Mouse (Mus musculus): ENCODE results near the gene Slc25a47. TPM values are rescaled to one million over a fixed set of nuclear protein-coding genes. Genes with fewer than 3 reads are reported as not detected.

The Slc25a47 gene
- polyA plus RNA-seq (2012; rRNA removed), result 7.7 and 8.0 TPM in 2 replicates

DNA sequence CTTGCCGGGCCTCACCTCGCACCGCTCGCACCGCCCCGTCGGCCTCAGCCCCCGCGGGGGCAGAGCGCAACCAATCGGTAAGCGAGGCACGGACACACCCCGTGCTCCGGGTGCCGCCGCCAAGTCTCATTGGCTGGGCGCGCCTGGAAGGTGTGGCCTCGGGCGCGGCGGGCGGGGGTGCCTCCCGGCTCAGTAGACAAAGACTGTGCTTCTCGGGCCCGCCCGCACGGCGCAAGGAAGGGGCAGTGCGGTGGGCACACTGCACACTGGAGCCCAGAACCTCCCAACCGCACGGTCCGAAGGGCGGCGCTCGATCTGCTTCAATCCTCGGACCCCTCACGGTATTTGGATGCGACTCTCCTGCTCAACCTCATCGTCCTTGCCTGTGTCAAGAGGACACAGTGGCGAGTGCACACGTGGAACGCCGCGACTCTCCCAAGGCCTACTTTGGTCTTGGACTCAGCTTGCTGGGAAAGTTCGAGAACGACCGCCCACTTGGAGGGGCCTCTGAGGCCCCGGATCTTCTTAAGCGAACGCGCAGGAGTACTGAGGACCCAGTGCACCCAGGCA lies at the start of gene Slc25a47, which contains the start of gene Slc25a29:
Gene Slc25a47 (plus strand): TSS at position 207 of the 570 bp plus-strand sequence.
Gene Slc25a29 (minus strand): TSS at position 44 of the 570 bp plus-strand sequence.
- DNase-seq (ENCODE audit: low read depth, low spot score), result peak; percentile 80
- under 1% methylated on average over 53 of the region's 53 CpGs for WGBS

DNA sequence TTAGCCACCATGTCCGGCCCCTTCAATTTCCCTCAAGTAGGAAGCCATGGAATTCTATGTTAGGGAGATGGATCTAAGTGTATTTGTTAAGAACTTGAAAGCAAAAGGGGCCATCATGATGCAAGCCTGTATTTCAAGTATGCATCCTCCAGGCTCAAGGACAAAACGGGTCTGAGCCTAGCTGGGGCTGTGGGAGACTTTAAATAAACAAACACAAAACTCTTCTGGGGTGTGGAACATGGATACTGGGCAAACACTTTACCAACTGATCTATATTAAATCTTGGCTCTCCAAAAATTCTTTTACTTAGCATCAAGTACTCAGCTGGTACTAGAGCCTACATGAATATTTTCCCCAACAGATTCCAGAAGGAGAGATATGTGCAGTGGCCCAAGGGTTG lies 48.5 kb upstream of the Slc25a47 start:
- WGBS, result 85% methylated on average over 2 of the region's 2 CpGs
- DNase-seq (ENCODE audit: low read depth, low spot score), result no peak

DNA sequence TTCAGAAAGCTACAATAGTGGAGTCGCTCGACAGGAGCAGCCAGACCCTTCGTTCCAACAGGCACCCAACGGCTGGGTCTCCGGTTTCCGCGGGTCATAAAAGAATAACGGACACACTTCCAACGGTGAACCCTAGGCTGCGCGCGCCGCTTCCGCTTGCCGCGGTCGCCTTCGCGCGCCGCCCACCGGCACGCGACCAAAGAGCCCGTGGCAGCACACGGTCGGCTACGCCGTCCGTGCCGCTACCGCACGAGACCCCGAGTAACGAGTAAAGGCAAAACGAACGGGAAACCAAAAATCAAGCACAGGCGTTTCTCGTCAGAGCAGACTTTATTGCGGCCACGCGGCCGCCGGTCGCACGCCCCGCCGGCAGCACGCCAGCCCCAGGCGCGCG lies 43.7 kb upstream of the Slc25a47 start:
- no peak for DNase-seq (ENCODE audit: low read depth, low spot score)
- WGBS, result under 1% methylated on average over 52 of the region's 52 CpGs

DNA sequence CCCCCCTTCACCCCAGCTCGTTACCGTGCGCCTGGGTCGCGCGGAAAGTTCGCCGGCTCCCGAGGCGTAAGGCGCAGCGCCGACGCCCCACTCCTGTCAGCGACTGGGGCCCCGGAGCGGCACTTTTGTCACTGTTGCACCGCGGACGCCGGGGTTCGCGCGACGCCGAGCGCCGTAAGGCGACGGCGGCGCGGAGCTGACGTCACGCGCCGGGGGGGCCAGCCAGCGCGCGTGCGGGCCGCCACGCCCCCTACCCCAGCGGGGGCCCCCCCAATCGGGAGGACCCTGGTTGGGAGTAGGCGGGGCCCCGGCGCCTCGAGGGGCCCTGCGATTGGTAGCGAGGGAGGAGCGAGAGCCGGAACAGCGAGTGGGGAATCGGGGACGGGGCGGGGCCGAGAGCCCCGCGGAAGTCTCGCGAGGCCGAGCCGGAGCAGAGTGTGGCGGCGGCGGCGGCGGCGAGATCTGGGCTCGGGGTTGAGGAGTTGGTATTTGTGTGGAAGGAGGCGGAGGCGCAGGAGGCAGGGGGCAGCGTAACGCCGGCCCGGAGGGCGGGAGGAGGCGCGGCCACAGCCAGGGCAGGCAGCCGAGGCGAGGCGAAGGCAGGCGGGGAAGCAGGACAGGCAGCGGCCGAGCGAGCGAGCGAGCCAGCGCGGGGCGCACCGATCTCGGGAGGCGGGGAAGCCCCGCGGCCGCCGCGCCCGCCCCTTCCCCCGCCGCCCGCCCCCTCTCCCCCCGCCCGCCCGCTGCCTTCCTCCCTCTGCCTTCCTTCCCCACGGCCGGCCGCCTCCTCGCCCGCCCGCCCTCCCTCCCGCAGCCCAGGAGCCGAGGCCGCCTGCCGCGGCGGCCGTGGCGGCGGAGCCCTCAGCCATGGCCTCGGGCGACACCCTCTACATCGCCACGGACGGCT lies 43.0 kb upstream of the Slc25a47 start, which contains the start of gene Yy1:
Gene Yy1 (plus strand): TSS at position 428 of the 907 bp plus-strand sequence.
- WGBS, result under 1% methylated on average over 94 of the region's 127 CpGs
- peak; percentile 68 for DNase-seq (ENCODE audit: low read depth, low spot score)

DNA sequence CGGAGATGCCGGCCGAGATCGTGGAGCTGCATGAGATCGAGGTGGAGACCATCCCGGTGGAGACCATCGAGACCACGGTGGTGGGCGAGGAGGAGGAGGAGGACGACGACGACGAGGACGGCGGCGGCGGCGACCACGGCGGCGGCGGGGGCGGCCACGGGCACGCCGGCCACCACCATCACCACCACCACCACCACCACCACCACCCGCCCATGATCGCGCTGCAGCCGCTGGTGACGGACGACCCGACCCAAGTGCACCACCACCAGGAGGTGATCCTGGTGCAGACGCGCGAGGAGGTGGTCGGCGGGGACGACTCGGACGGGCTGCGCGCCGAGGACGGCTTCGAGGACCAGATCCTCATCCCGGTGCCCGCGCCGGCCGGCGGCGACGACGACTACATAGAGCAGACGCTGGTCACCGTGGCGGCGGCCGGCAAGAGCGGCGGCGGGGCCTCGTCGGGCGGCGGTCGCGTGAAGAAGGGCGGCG lies 42.3 kb upstream of the Slc25a47 start:
- DNase-seq (ENCODE audit: low read depth, low spot score), result no peak
- 1% methylated on average over 69 of the region's 71 CpGs for WGBS

DNA sequence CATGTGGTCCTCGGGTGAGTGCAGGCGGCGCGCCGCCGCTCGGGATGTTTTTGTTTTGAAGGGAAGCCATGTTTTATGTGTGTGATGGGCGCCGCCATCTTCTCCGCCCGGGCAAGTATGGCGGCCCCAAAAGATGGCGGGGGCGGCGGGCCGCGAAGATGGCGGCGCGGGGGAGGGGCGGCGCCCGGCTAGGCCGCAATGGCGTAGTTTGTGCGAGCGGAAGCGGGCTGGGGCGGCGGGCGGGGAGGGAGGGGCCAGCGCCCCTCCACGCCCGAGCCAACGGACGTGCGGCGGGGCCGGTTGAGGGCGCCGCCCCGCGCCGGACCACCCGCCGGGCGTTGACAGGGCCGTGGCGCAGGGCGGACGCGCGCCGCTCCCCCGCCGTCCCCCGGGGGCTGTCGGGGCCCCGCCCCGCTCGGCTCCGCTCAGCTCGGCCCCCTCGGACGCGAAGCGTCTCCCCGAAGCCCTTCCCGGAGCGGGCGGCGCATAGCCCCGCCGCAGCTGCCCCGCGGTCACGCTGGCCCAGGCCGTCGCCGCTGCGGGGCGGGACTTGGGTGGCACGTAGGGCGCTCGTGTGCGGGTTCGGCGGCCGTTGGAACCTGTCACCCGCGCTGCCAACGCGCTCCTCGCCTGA lies 41.7 kb upstream of the Slc25a47 start:
- WGBS, result under 1% methylated on average over 84 of the region's 94 CpGs
- DNase-seq (ENCODE audit: low read depth, low spot score), result no peak

DNA sequence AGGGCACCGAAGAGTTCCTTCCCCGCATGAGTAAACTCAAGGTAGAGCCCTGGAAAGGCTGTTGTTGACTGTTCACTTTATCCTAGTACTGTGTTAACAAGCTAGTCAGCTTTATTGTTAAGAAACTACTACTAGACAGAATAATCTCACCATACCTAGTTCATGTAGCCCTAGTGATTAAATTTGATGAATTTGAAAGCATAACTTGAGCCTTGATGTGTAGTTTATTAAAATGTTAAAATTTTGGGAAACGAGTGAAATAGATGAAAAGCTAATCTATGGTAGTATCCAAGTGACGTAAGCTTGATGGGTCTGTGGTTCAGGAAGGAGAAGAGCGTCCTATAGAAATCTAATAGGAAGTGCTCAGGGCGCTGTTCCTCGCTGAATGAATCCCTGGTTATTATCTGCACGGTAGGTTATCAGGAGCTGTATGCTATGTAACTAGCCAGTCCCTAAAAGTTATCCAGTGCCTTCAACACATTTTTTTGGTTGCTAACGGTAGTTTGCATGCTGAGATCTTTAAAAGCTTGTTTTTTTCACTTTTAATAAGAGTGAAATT lies 40.8 kb upstream of the Slc25a47 start:
- DNase-seq (ENCODE audit: low read depth, low spot score), result no peak
- WGBS, result 4% methylated on average over 9 of the region's 9 CpGs

DNA sequence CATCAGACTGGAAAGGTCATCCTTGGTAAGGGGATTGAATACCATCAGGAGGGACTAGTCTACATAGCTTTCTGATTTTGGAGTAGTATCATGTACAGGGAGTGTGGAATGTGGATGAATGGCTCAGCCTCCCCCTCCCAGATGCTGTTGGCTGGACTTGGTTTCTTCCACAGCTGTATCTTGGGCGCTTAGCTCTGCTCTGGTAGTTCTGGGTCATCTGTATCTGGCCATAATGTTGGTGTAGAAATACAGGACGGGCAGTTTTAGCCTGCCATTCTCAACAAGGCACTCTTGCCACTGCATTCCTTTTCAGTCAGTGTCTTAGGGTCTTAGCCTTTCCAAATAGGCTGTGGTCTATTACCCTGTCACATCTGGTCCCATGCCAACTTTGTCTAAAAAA lies 34.2 kb upstream of the Slc25a47 start:
- 61% methylated on average over 2 of the region's 2 CpGs for WGBS

DNA sequence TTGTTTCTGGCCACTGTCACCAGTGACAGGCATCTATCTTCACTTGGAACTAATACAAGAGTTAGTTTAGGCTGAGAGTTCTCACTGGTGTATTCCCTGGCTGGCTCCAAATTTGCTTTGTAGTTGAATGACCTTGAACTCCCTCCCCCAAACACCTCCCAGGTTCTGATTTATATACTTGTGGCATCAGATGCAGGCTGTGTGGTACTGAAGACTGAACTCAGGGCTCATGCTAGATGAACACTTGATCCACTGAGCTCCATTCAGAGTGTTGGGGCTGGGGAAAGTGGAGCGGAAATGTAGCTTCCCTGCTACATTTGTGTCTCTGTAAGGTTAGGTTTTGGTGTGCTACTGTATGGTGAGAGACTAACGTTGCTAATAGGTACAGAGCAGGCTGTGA lies 31.5 kb upstream of the Slc25a47 start:
- WGBS, result 77% methylated on average over 2 of the region's 2 CpGs
- DNase-seq (ENCODE audit: low read depth, low spot score), result no peak

More for the DNA sequence above, 34.2 kb upstream of the Slc25a47 start:
- DNase-seq (ENCODE audit: low read depth, low spot score), result no peak

DNA sequence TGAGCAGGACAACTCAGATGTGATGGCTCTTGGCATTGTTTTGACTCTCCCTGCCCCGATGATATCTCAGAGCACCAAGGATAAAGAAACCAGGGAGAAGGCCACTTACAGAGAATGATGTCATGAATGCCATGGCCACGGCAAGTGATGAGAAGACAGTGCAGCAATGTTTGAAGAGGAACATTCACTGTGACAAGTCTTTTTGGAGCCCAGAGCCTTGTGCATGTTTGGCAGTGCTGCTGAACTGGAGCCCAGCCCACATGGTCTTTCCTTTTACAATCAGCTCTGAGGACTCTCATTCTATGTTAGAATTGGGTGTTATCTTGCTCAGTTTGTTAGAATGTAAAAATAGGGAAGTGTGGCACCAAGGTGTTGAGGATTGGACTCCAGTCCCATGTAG lies 27.4 kb upstream of the Slc25a47 start:
- 50% methylated on average over 2 of the region's 2 CpGs for WGBS
- no peak for DNase-seq (ENCODE audit: low read depth, low spot score)

DNA sequence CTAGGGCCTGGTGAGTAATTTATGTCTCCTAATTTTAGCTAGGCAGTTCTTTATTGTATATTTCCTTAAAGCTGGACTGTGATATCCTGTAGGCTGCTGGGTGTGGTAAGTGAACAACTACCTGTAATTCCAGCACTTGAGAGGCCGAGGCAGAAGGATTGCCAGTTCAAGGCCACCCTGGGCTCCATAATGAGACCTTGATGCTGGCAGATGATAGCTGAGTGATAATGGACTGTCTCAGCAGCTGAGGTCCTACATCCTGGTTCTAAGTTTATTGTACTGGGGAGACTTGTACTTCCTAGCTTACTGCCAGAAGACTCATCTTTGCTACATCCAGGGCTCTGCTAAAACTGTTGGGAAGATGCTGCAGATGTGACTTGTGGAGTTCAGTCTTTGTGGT lies 26.1 kb upstream of the Slc25a47 start:
- WGBS, result 28% methylated on average over 1 of the region's 1 CpGs
- no peak for DNase-seq (ENCODE audit: low read depth, low spot score)

DNA sequence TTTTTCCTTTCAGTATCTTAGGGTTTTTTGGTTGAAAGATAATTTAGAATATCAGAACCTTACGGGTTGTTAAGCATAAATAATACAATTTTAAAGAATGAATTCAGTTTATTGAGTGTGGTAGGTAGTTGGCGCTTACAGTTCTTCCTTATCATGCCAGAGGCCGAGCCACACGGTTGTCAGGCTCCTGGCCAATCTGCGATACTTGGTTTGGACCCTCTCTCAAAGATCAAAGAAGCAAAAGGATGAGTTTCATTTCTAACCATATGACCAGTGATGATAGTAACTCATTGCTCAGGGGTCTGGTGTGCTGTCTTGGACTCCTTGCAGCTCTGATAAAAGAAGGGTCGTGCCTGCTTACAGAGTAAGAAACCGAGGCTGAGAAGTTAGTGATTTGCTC lies 25.5 kb upstream of the Slc25a47 start:
- WGBS, result 65% methylated on average over 7 of the region's 7 CpGs
- no peak for DNase-seq (ENCODE audit: low read depth, low spot score)

DNA sequence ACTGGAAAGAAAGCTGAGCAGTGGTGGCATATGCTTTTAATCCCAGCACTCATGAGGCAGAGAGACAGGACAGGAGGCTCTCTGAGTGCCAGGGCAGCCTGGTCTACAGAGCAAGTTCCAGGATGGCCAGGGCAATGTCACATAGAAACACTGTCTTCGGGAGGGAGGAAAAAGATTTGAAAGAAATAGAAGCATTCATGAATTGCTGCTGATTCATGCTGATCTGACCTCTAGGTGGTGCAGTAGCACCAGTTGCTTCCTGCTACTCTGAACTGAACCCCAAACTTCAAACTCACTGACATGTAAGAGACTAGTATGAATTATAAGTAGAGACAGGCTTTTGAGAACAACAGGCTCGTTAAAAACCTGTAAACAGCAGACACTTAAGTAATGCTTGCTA lies 24.7 kb upstream of the Slc25a47 start:
- DNase-seq (ENCODE audit: low read depth, low spot score), result no peak
- 20% methylated on average over 2 of the region's 2 CpGs for WGBS

DNA sequence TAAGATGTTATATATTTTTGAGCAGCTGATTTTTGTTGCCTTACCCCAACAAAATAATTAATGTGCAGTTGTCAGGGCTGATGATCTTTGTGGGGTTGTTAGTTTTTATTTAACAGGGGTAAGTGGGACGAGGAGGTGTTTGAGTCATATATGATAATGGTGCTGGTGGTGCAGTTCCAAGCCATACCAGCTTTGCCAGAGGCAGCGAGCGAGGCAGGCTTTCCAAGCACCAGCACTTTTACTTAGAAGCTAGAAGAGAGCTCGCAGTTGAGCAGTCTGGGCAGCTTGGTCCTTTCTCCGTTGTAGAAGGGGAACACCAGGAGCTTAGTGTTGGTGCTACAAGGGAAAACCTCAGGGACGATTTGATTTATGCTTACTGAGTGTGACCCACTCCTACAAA lies 23.4 kb upstream of the Slc25a47 start:
- DNase-seq (ENCODE audit: low read depth, low spot score), result no peak
- WGBS, result 77% methylated on average over 6 of the region's 6 CpGs

DNA sequence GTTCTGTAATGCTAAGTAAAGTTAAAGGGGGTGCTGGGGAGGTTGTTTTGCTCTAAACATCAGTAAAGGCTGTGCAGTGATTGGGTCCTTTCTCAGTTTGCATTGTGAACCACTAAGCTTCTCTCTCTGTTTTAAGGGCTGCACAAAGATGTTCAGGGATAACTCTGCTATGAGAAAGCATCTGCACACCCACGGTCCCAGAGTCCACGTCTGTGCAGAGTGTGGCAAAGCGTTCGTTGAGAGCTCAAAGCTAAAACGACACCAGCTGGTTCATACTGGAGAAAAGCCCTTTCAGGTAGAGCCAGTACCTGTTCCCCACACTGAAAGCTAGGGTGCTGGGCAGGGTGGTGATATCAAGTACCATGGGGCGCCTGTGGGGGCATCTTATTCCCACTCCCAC lies 21.4 kb upstream of the Slc25a47 start:
- no peak for DNase-seq (ENCODE audit: low read depth, low spot score)
- WGBS, result 78% methylated on average over 6 of the region's 6 CpGs

DNA sequence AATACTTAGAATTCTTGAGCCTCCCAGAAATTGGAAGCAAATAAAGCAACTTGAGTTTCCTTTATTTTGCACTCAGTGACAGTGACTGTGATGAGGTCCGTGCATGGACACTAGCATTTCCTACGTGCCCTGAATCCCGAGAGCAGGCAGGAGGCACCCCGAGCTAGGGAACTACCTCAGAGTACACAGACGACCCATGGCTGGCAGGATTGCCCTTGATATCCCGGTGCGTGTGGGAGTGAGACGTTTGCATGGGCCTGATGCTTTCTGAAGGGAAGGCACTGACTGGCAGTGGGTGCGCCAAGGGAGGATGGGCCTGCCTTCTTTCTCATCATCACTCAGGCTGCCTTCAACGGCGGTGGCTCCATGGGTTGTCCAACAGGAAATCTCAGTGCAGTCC lies 19.3 kb upstream of the Slc25a47 start:
- DNase-seq (ENCODE audit: low read depth, low spot score), result no peak
- 74% methylated on average over 11 of the region's 11 CpGs for WGBS

DNA sequence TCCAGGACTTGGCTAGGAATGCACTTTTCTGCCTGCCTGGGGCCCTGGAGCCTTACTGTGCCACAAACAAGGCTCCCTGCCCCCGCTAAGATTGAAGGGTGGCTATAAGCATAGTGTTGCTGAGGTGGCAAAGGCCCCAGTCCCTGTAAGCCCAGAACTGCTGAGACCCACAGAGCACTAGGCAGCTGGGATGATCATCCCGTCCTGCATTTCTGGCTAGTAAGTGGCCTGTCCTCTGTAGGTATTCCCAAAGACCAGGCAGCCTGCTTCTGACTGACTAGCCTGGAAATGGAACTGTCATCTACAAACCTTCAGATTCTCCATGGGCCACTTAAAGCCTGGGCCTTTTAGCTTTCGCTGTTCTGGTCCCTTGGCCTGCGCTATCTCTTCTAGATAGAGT lies 15.4 kb upstream of the Slc25a47 start:
- WGBS, result 92% methylated on average over 4 of the region's 4 CpGs
- no peak for DNase-seq (ENCODE audit: low read depth, low spot score)

DNA sequence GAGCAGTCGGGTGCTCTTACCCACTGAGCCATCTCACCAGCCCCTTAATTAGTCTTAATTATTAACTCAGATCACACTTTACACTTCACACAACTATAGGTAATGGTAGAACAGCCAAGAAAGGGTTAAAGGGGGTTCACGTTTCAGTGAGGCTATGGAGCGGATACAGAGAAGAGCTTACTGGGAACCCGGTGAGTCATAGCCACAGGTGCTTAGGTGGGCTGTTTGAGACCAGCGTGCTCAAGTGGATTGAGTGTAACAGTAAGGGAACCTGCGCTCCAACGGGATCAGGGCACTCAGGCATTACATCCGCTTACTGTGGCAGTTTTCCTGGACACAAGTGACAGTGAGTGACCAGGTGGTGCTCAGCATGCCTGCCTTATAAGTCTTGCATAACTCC lies 12.8 kb upstream of the Slc25a47 start:
- WGBS, result 60% methylated on average over 8 of the region's 8 CpGs
- DNase-seq (ENCODE audit: low read depth, low spot score), result no peak

DNA sequence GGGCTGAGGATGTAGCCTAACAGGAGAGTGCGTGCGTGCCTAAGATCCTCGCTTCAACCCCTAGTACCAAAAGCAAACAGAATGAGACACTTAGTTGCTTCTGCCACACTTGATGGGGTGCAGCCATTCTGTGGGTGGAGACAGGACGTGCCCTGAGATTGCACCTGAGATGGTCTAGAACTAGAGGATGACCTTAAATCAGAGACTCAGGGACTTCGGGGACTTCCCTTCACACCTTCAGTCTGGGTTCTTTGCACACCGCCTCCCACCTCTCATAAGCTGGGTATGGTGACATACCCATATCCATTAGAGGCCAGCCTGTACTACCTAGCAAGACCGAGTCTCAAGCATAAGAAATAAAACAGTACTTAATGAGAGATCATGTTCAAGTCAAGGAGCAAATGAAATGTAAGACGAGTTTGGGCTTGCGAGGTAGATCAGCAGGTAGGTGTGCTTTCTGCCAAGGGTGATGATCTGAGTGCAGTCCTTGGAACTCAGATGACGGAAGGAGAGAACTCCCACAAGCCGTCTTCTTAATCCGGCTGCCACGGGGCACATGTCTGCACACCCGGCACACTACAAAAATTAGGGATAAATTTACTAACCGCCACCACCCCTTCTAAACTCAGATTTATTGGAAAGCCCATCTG lies 11.5 kb upstream of the Slc25a47 start:
- WGBS, result 89% methylated on average over 15 of the region's 15 CpGs

More for the DNA sequence above, 11.5 kb upstream of the Slc25a47 start:
- no peak for DNase-seq (ENCODE audit: low read depth, low spot score)

All from large intestine, adult 2 months (tissue).